Mouse (Mus musculus) MEL (cell line): ENCODE measurements around the gene Kcnh4. TPM values are rescaled to one million over a fixed set of nuclear protein-coding genes. Genes with fewer than 3 reads are reported as not detected.
A peak's percentile ranks its signal among the peaks of the same experiment; 100 is the strongest.

Source experiments
- DNase-seq: peaks from one replicate; pipeline ENCODE4 v3.0.0; 2011; ENCODE audit warnings: low read depth, low spot score
- H3K27ac ChIP-seq: 2 replicates; pipeline ENCODE4 v1.5.1; 2012; ENCODE audit warnings: low read depth, mild to moderate bottlenecking, control low read depth, low read length, moderate library complexity; ENCODE audit not compliant: control insufficient read depth
- H3K27me3 ChIP-seq, 2 experiments: fragments of 150-350 bp in 1 of 2; sonication (generic) in 1 of 2; 2 replicates each; pipeline ENCODE4 v1.6.1; 2012; ENCODE audit warnings: low read length in 2 of 2, mild to moderate bottlenecking in 2 of 2, improper control_type of control experiment in 1 of 2, moderate library complexity in 1 of 2; ENCODE audit not compliant: insufficient read depth in 2 of 2, control insufficient read depth in 1 of 2
- H3K36me3 ChIP-seq, 2 experiments: 2 replicates each; pipeline ENCODE4 v1.6.1; 2012 to 2014; ENCODE audit warnings: low read length in 2 of 2, improper control_type of control experiment in 1 of 2, inconsistent platforms in 1 of 2, mild to moderate bottlenecking in 1 of 2; ENCODE audit not compliant: insufficient read depth in 2 of 2, control insufficient read depth in 1 of 2
- H3K4me1 ChIP-seq, 2 experiments: fragments of 150-350 bp in 1 of 2; sonication (generic) in 1 of 2; 2 replicates each; pipeline ENCODE4 v1.6.1; 2012; ENCODE audit warnings: low read length in 2 of 2, improper control_type of control experiment in 1 of 2, mild to moderate bottlenecking in 1 of 2; ENCODE audit not compliant: insufficient read depth in 2 of 2, control insufficient read depth in 1 of 2
- H3K4me3 ChIP-seq, 2 experiments: fragments of 150-350 bp in 1 of 2; sonication (generic) in 1 of 2; 2 replicates each; pipeline ENCODE4 v1.5.1; 2012; ENCODE audit warnings: low read depth in 2 of 2, low read length in 2 of 2, mild to moderate bottlenecking in 2 of 2, moderate library complexity in 2 of 2, control low read depth in 1 of 2, improper control_type of control experiment in 1 of 2; ENCODE audit not compliant: control insufficient read depth in 1 of 2, insufficient read depth in 1 of 2
- H3K79me2 ChIP-seq: 2 replicates; pipeline ENCODE4 v1.6.1; 2012; ENCODE audit warnings: mild to moderate bottlenecking, low read length, moderate library complexity; ENCODE audit not compliant: control insufficient read depth, poor library complexity, insufficient read depth
- H3K9ac ChIP-seq: 2 replicates; pipeline ENCODE4 v1.6.1; 2012; ENCODE audit warnings: low read depth, mild to moderate bottlenecking, control low read depth, low read length, moderate library complexity; ENCODE audit not compliant: control insufficient read depth, poor library complexity, severe bottlenecking
- H3K9me3 ChIP-seq: fragments of 150-350 bp; sonication (generic); replicated peaks from 2 replicates; pipeline ENCODE4 v1.6.1; 2012; ENCODE audit warnings: mild to moderate bottlenecking, low read length, improper control_type of control experiment, moderate library complexity; ENCODE audit not compliant: insufficient read depth
- CHD1 ChIP-seq: IDR thresholded peaks from 2 replicates; pipeline ENCODE4 v1.6.1; 2012; ENCODE audit warnings: low read depth, mild to moderate bottlenecking, inconsistent platforms, low read length, improper control_type of control experiment
- CTCF ChIP-seq, 3 experiments: IDR thresholded peaks in 2 of 3; conservative IDR thresholded peaks in 1 of 3; 2 replicates each; pipeline ENCODE4 v1.5.1; 2011 to 2012; ENCODE audit warnings: low read length in 3 of 3, low read depth in 2 of 3, mild to moderate bottlenecking in 2 of 3, improper control_type of control experiment in 1 of 3, inconsistent platforms in 1 of 3, mixed read lengths in 1 of 3, moderate library complexity in 1 of 3; ENCODE audit not compliant: control insufficient read depth in 1 of 3, insufficient read depth in 1 of 3, poor library complexity in 1 of 3, severe bottlenecking in 1 of 3
- E2F4 ChIP-seq: IDR thresholded peaks from 2 replicates; pipeline ENCODE4 v1.6.1; 2011; ENCODE audit warnings: low read depth, low read length, improper control_type of control experiment, borderline replicate concordance
- ELF1 ChIP-seq: IDR thresholded peaks from 2 replicates; pipeline ENCODE4 v1.6.1; 2014; ENCODE audit warnings: low read depth, mild to moderate bottlenecking, inconsistent platforms, low read length, improper control_type of control experiment, moderate library complexity
- GABPA ChIP-seq: IDR thresholded peaks from 2 replicates; pipeline ENCODE4 v1.6.1; 2012; ENCODE audit warnings: low read depth, mild to moderate bottlenecking, inconsistent platforms, low read length, improper control_type of control experiment, moderate library complexity
- GATA1 ChIP-seq: IDR thresholded peaks from 2 replicates; pipeline ENCODE4 v1.6.1; 2011; ENCODE audit warnings: low read depth, low read length, improper control_type of control experiment
- HCFC1 ChIP-seq: IDR thresholded peaks from 2 replicates; pipeline ENCODE4 v1.6.1; 2012; ENCODE audit warnings: low read depth, mild to moderate bottlenecking, inconsistent platforms, low read length, improper control_type of control experiment, moderate library complexity
- JUND ChIP-seq: IDR thresholded peaks from 2 replicates; pipeline ENCODE4 v1.6.1; 2011; ENCODE audit warnings: low read depth, mild to moderate bottlenecking, improper control_type of control experiment, low read length
- MAFK ChIP-seq: IDR thresholded peaks from 2 replicates; pipeline ENCODE4 v1.6.1; 2011; ENCODE audit warnings: low read depth, mild to moderate bottlenecking, low read length, improper control_type of control experiment, borderline replicate concordance
- MAZ ChIP-seq: IDR thresholded peaks from 2 replicates; pipeline ENCODE4 v1.6.1; 2012; ENCODE audit warnings: low read depth, mild to moderate bottlenecking, inconsistent platforms, low read length, improper control_type of control experiment
- MEF2A ChIP-seq: IDR thresholded peaks from 2 replicates; pipeline ENCODE4 v1.6.1; 2014; ENCODE audit warnings: low read depth, mild to moderate bottlenecking, inconsistent platforms, low read length, improper control_type of control experiment; ENCODE audit not compliant: poor library complexity, insufficient replicate concordance, severe bottlenecking; ENCODE audit errors: extremely low read depth
- MXI1 ChIP-seq: IDR thresholded peaks from 2 replicates; pipeline ENCODE4 v1.6.1; 2011; ENCODE audit warnings: mild to moderate bottlenecking, low read depth, low read length, improper control_type of control experiment
- MYB ChIP-seq: IDR thresholded peaks from 2 replicates; pipeline ENCODE4 v1.6.1; 2011; ENCODE audit warnings: mild to moderate bottlenecking, low read depth, low read length, improper control_type of control experiment
- NELFE ChIP-seq: IDR thresholded peaks from 2 replicates; pipeline ENCODE4 v1.6.1; 2011; ENCODE audit warnings: low read depth, low read length, improper control_type of control experiment
- NRF1 ChIP-seq: IDR thresholded peaks from 2 replicates; pipeline ENCODE4 v1.6.1; 2014; ENCODE audit warnings: low read depth, mild to moderate bottlenecking, inconsistent platforms, low read length, improper control_type of control experiment, moderate library complexity; ENCODE audit not compliant: poor library complexity, insufficient read depth, severe bottlenecking
- POLR2AphosphoS2 ChIP-seq: IDR thresholded peaks from 2 replicates; pipeline ENCODE4 v1.6.1; 2011; ENCODE audit warnings: low read length, improper control_type of control experiment
- RAD21 ChIP-seq: IDR thresholded peaks from 2 replicates; pipeline ENCODE4 v1.6.1; 2011; ENCODE audit warnings: mild to moderate bottlenecking, low read depth, low read length, improper control_type of control experiment
- RCOR1 ChIP-seq: IDR thresholded peaks from 2 replicates; pipeline ENCODE4 v1.6.1; 2012; ENCODE audit warnings: low read depth, mild to moderate bottlenecking, inconsistent platforms, low read length, improper control_type of control experiment
- SIN3A ChIP-seq: IDR thresholded peaks from 2 replicates; pipeline ENCODE4 v1.6.1; 2012; ENCODE audit warnings: low read length, improper control_type of control experiment, inconsistent platforms
- SMC3 ChIP-seq: IDR thresholded peaks from 2 replicates; pipeline ENCODE4 v1.6.1; 2011; ENCODE audit warnings: low read depth, low read length, improper control_type of control experiment
- TAL1 ChIP-seq: IDR thresholded peaks from 2 replicates; pipeline ENCODE4 v1.6.1; 2012; ENCODE audit warnings: mild to moderate bottlenecking, inconsistent platforms, low read length, moderate library complexity, mixed read lengths
- TCF12 ChIP-seq: IDR thresholded peaks from 2 replicates; pipeline ENCODE4 v1.6.1; 2014; ENCODE audit warnings: low read depth, mild to moderate bottlenecking, inconsistent platforms, low read length, improper control_type of control experiment, moderate library complexity
- USF2 ChIP-seq, 2 experiments: IDR thresholded peaks; 2 replicates each; pipeline ENCODE4 v1.6.1; 2011 to 2012; ENCODE audit warnings: improper control_type of control experiment in 2 of 2, low read length in 2 of 2, borderline replicate concordance in 1 of 2, inconsistent platforms in 1 of 2, low read depth in 1 of 2, mild to moderate bottlenecking in 1 of 2; ENCODE audit not compliant: insufficient read depth in 1 of 2
- ZC3H11A ChIP-seq: IDR thresholded peaks from 2 replicates; pipeline ENCODE4 v1.6.1; 2012; ENCODE audit warnings: low read depth, mild to moderate bottlenecking, inconsistent platforms, low read length, improper control_type of control experiment
- ZKSCAN1 ChIP-seq: IDR thresholded peaks from 2 replicates; pipeline ENCODE4 v1.6.1; 2012; ENCODE audit warnings: low read depth, mild to moderate bottlenecking, inconsistent platforms, low read length, improper control_type of control experiment, moderate library complexity
- ZMIZ1 ChIP-seq: IDR thresholded peaks from 2 replicates; pipeline ENCODE4 v1.6.1; 2012; ENCODE audit warnings: low read depth, mild to moderate bottlenecking, inconsistent platforms, low read length, improper control_type of control experiment, moderate library complexity
- ZNF384 ChIP-seq: IDR thresholded peaks from 2 replicates; pipeline ENCODE4 v1.6.1; 2012; ENCODE audit warnings: low read depth, mild to moderate bottlenecking, inconsistent platforms, low read length, improper control_type of control experiment
- polyA plus RNA-seq, 2 experiments: library from polyadenylated mRNA; stranded (reverse) in 1 of 2; unstranded in 1 of 2; fragments of >175 nt in 1 of 2; fragments of >200 nt in 1 of 2; gene quantifications; 2 replicates each; pipeline versions ENCODE4 v1.2.1 to v1.2.4; 2012; ENCODE audit warnings: low replicate concordance in 2 of 2, low read depth in 1 of 2; ENCODE audit not compliant: insufficient read length in 2 of 2, insufficient read depth in 1 of 2, missing spikeins in 1 of 2
- total RNA-seq: library from RNA; depleted of rRNA; stranded (reverse); fragments of 300-350 nt; gene quantifications from 2 replicates; pipeline ENCODE4 v1.2.3, GENCODE M21; 2012

The Kcnh4 gene
- total and polyA plus RNA-seq, 3 experiments, result 0.04 to 0.08 TPM; not detected in 1

- Histone ChIP-seq H3K9me3 (no peaks in the 10 kb centered on the region), H3K79me2 (no peaks in the 10 kb centered on the region; the same call in 1 of the 2 replicates), H3K4me1 (peaks cover 0 to 5% of the 10 kb centered on the region in 2 experiments; a peak in 2 of 4 replicates), H3K27me3 (no peaks in the 10 kb centered on the region), H3K4me3 (peak overlapping the region; percentile 76 to 98), H3K27ac (no peak overlapping the region), H3K9ac (no peak overlapping the region), H3K36me3 (no peaks in the 10 kb centered on the region)
- no peak for DNase-seq
- no peak for TF ChIP-seq ZNF384
- no peak for TF ChIP-seq RAD21
- no peak for TF ChIP-seq GATA1
- TF ChIP-seq USF2 (IDR thresholded peaks at IDR 0.05; ENCODE audit: borderline replicate concordance in 1 of 2, insufficient read depth in 1 of 2, low read depth in 1 of 2, low read length in 2 of 2), result no peak
- no peak for TF ChIP-seq TAL1
- TF ChIP-seq CTCF (IDR thresholded peaks at IDR 0.05 in 2 of 3, conservative IDR thresholded peaks at IDR 0.05 in 1 of 3; ENCODE audit: control insufficient read depth in 1 of 3, insufficient read depth in 1 of 3, low read depth in 2 of 3, low read length in 3 of 3, poor library complexity in 1 of 3, severe bottlenecking in 1 of 3), result no peak
- TF ChIP-seq SMC3, result no peak
- no peak for TF ChIP-seq JUND
- no peak for TF ChIP-seq MXI1
Measured at GRCm38 (mm10) chr11:100769980-100770379, 10.2 kb upstream of the Kcnh4 start.

- H3K9me3 ChIP-seq, result no peaks in the 10 kb centered on the region
Measured at GRCm38 (mm10) chr11:100767871-100768270, 8.1 kb upstream of the Kcnh4 start.

GRCm38 (mm10) chr11:100766726-100767125 is 7.0 kb upstream of the Kcnh4 start:
- no peaks in the 10 kb centered on the region; the same call in 1 of the 2 replicates for H3K79me2 ChIP-seq
- no peaks in the 10 kb centered on the region for H3K9me3 ChIP-seq
- DNase-seq, result no peak
- H3K27me3 ChIP-seq, result peaks cover 0 to 3% of the 10 kb centered on the region in 2 experiments; a peak in 1 of 4 replicates
- no peaks in the 10 kb centered on the region for H3K36me3 ChIP-seq
- peaks cover 0 to 3% of the 10 kb centered on the region in 2 experiments; a peak in 2 of 4 replicates for H3K4me1 ChIP-seq
- no peak overlapping the region for H3K27ac ChIP-seq
- H3K4me3 ChIP-seq, result no peak overlapping the region
- no peak overlapping the region for H3K9ac ChIP-seq
- TF ChIP-seq ELF1 (no peak), POLR2AphosphoS2 (no peak), MAFK (no peak), ZNF384 (no peak), ZC3H11A (no peak), TCF12 (no peak), ZKSCAN1 (no peak), JUND (no peak), NRF1 (no peak), GABPA (no peak), RCOR1 (no peak), CHD1 (no peak), MEF2A (no peak)

More at GRCm38 (mm10) chr11:100767871-100768270, 8.1 kb upstream of the Kcnh4 start:
- Histone ChIP-seq H3K9ac (no peak overlapping the region), H3K4me1 (peaks cover 0 to 5% of the 10 kb centered on the region in 2 experiments; a peak in 2 of 4 replicates), H3K27ac (no peak overlapping the region), H3K79me2 (no peaks in the 10 kb centered on the region; the same call in 1 of the 2 replicates), H3K4me3 (no peak overlapping the region), H3K27me3 (no peaks in the 10 kb centered on the region), H3K36me3 (no peaks in the 10 kb centered on the region)
- no peak for DNase-seq
- TF ChIP-seq ZKSCAN1 (no peak), ZMIZ1 (no peak), CTCF (IDR thresholded peaks at IDR 0.05 in 2 of 3, conservative IDR thresholded peaks at IDR 0.05 in 1 of 3; ENCODE audit: control insufficient read depth in 1 of 3, insufficient read depth in 1 of 3, low read depth in 2 of 3, low read length in 3 of 3, poor library complexity in 1 of 3, severe bottlenecking in 1 of 3) (no peak), SIN3A (no peak), MYB (no peak), USF2 (IDR thresholded peaks at IDR 0.05; ENCODE audit: borderline replicate concordance in 1 of 2, insufficient read depth in 1 of 2, low read depth in 1 of 2, low read length in 2 of 2) (no peak), SMC3 (no peak), ELF1 (no peak), E2F4 (no peak), MAZ (no peak), ZC3H11A (no peak), MEF2A (no peak), NELFE (no peak), HCFC1 (no peak)
